In the genomic region with DNA sequence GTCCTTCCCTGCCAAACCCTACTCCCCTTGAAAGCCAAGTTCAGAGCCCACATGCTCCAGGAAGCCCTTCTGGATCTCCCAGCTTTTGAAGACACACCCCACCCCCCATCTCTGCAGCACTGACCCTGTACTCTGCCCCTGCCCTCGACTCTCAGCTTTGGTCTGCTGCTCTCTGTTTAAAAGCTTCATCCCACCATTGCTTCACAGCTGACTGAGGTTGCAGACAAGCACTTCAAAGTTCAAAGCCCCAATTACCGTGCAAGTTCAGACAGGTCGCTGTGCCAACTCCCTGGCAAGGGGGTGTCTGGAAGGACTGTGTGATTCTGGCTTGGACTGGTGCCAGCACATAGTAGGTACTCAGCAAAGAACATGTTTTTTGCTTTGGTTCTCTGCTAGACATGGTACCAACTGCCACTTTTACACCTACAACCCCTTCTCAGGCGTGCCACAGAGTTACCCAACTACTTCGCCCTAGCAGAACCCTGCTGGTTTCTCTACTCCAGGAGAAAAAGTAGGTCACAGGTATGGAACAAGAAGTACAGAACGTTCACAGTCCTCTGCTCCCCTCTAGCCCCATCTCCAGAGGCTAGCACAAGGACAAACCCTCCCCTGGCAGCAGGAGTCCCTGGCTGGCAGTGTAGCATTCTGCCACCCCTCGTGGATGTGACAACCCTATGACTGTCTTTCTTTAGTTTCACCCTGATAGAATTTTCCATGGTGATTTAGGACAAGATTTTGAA, we compare ENCODE assay signal across 17 mouse cellular contexts.
A peak's percentile ranks its signal among the peaks of the same experiment; 100 is the strongest.
DNase-seq lines count a peak whose midpoint lies in the region; ATAC-seq lines count a peak whose summit lies in the region.
"Had no signal": no experiment of that assay in that cellular context is flagged by ENCODE, and none has a peak within 500 bp of the region (broad histone marks: within the 10 kb centered on the region; RNA-seq: fewer than 3 reads in every experiment).

No protein-coding gene starts in this region.

- no peaks in the 10 kb centered on the region for H3K36me3 ChIP-seq in forebrain, embryonic 10.5 days (replicated peaks)
- H3K36me3 ChIP-seq in forebrain, embryonic 16.5 days (ENCODE audit: control insufficient read depth, insufficient read depth) = no peaks in the 10 kb centered on the region
- no peaks in the 10 kb centered on the region for H3K36me3 ChIP-seq in liver, embryonic 16.5 days (ENCODE audit: control insufficient read depth, insufficient read depth)
- H3K36me3 ChIP-seq: heart, embryonic 13.5 days; midbrain, embryonic 15.5 days; stomach, embryonic 15.5 days had no signal

- peaks cover 68% of the 10 kb centered on the region for H3K27me3 ChIP-seq in forebrain, embryonic 10.5 days (ENCODE audit: poor library complexity, severe bottlenecking)
- H3K27me3 ChIP-seq in forebrain, embryonic 16.5 days (replicated peaks; ENCODE audit: control insufficient read depth, insufficient read depth, low read length) = no peaks in the 10 kb centered on the region
- no peaks in the 10 kb centered on the region; the same call in 1 of the 2 replicates for H3K27me3 ChIP-seq in liver, embryonic 16.5 days (ENCODE audit: control insufficient read depth, insufficient read depth, low read depth, low read length)
- H3K27me3 ChIP-seq: midbrain, embryonic 15.5 days; stomach, embryonic 15.5 days had no signal

- no peaks in the 10 kb centered on the region for H3K9me3 ChIP-seq in forebrain, embryonic 10.5 days
- no peaks in the 10 kb centered on the region for H3K9me3 ChIP-seq in forebrain, embryonic 16.5 days (ENCODE audit: control insufficient read depth, low read length)
- no peaks in the 10 kb centered on the region for H3K9me3 ChIP-seq in liver, embryonic 16.5 days (replicated peaks; ENCODE audit: control insufficient read depth, low read length)
- H3K9me3 ChIP-seq: heart, embryonic 13.5 days; midbrain, embryonic 15.5 days; stomach, embryonic 15.5 days had no signal

- peak overlapping the region; percentile 44; the same call in 1 of the 2 replicates for H3K27ac ChIP-seq in forebrain, embryonic 10.5 days
- no peak overlapping the region for H3K27ac ChIP-seq in forebrain, embryonic 16.5 days (ENCODE audit: low read length)
- no peak overlapping the region for H3K27ac ChIP-seq in liver, embryonic 16.5 days (ENCODE audit: low read length)
- H3K27ac ChIP-seq: heart, embryonic 13.5 days; midbrain, embryonic 15.5 days; stomach, embryonic 15.5 days had no signal

- H3K9ac ChIP-seq in forebrain, embryonic 16.5 days (replicated peaks; ENCODE audit: low read depth, low read length) = no peak overlapping the region
- H3K9ac ChIP-seq in liver, embryonic 16.5 days (ENCODE audit: low read depth, low read length) = no peak overlapping the region
- H3K9ac ChIP-seq: heart, embryonic 13.5 days; midbrain, embryonic 15.5 days; stomach, embryonic 15.5 days had no signal

- no peak for ATAC-seq in forebrain, embryonic 16.5 days
- ATAC-seq in liver, embryonic 16.5 days (ENCODE audit: low read depth) = peak; percentile 22; the same call in 1 of the 2 replicates
- ATAC-seq: hindbrain, embryonic 16.5 days; midbrain, embryonic 15.5 days had no signal

- no peak overlapping the region for H3K4me2 ChIP-seq in forebrain, embryonic 16.5 days (ENCODE audit: low read length)
- no peak overlapping the region for H3K4me2 ChIP-seq in liver, embryonic 16.5 days (ENCODE audit: low read depth, low read length)
- H3K4me2 ChIP-seq: heart, embryonic 13.5 days; midbrain, embryonic 15.5 days; stomach, embryonic 15.5 days had no signal

- WGBS in forebrain, embryonic 10.5 days = 78% methylated on average over 7 of the region's 7 CpGs
- WGBS in forebrain, embryonic 16.5 days = 59% methylated on average over 7 of the region's 7 CpGs
- 52% methylated on average over 7 of the region's 7 CpGs for WGBS in liver, embryonic 16.5 days (ENCODE audit: insufficient replicate concordance)

- peaks cover 90% of the 10 kb centered on the region for H3K4me1 ChIP-seq in forebrain, embryonic 10.5 days
- peaks cover 22% of the 10 kb centered on the region for H3K4me1 ChIP-seq in forebrain, embryonic 16.5 days (replicated peaks; ENCODE audit: control insufficient read depth, insufficient read depth, low read length)
- peaks cover 7% of the 10 kb centered on the region; the same call in 1 of the 2 replicates for H3K4me1 ChIP-seq in liver, embryonic 16.5 days (ENCODE audit: control insufficient read depth, low read depth, low read length)

- no peak overlapping the region for H3K4me3 ChIP-seq in forebrain, embryonic 10.5 days
- H3K4me3 ChIP-seq in forebrain, embryonic 16.5 days (replicated peaks; ENCODE audit: low read length) = no peak overlapping the region
- H3K4me3 ChIP-seq in liver, embryonic 16.5 days (ENCODE audit: low read depth, low read length) = no peak overlapping the region
- H3K4me3 ChIP-seq: heart, embryonic 13.5 days; midbrain, embryonic 15.5 days; stomach, embryonic 15.5 days had no signal

- DNase-seq in forebrain, embryonic 10.5 days (ENCODE audit: extremely low spot score, low spot score) = no peak
- DNase-seq in liver = no peak
- DNase-seq in kidney, adult 11 months = peak; percentile 58
- peak; percentile 67 to 73 for DNase-seq in kidney, postnatal 36 days
- DNase-seq in natural killer cell, adult 2 months (ENCODE audit: low spot score in 2 of 2) = no peak
- DNase-seq in right cerebral cortex, postnatal 10 days (ENCODE audit: low spot score in 2 of 2) = no peak
- DNase-seq: cerebellum, adult 9-11 months; gastrocnemius, postnatal 14 days; lung, postnatal 14 days; right cerebral cortex, postnatal 4 days; thymus, postnatal 36 days had no signal

Comparison
In these comparisons a context has a peak if more than half of its experiments do, and no peak if none do; other contexts are left out.
1. DNase-seq: peak in kidney, adult 11 months (single experiment) and kidney, postnatal 36 days (2 of 2); none in forebrain, embryonic 10.5 days (single experiment), liver (single experiment), natural killer cell, adult 2 months (0 of 2) and right cerebral cortex, postnatal 10 days (0 of 2).